Mouse (Mus musculus): Measurements from ENCODE around the gene Slc25a21. TPM values are rescaled to one million over a fixed set of nuclear protein-coding genes. Genes with fewer than 3 reads are reported as not detected.

Slc25a21 gene
- polyA plus RNA-seq, 1 experiment from 2014 or later = 40.5 TPM

GRCm38 (mm10) chr12:57016845-57017244 lies 180.4 kb downstream of the Slc25a21 start:
- WGBS = 67% methylated on average over 3 of the region's 3 CpGs
- ATAC-seq (replicated peaks; ENCODE audit: low FRiP score) = no peak
- no peak overlapping the region for H3K4me2 ChIP-seq
- no peak overlapping the region for H3K4me3 ChIP-seq (ENCODE audit: low read depth, low read length)
- H3K9ac ChIP-seq (ENCODE audit: low read depth, low read length) = no peak overlapping the region
- no peaks in the 10 kb centered on the region for H3K36me3 ChIP-seq (ENCODE audit: control insufficient read depth, insufficient read depth, low read length)
- no peak overlapping the region for H3K27ac ChIP-seq (ENCODE audit: low read depth, low read length)
- no peaks in the 10 kb centered on the region for H3K4me1 ChIP-seq (replicated peaks; ENCODE audit: control insufficient read depth, insufficient read depth, low read length)
- DNase-seq (ENCODE audit: low spot score) = no peak
- H3K9me3 ChIP-seq (ENCODE audit: control insufficient read depth, low read length) = no peaks in the 10 kb centered on the region
- no peaks in the 10 kb centered on the region for H3K27me3 ChIP-seq (replicated peaks; ENCODE audit: control insufficient read depth, insufficient read depth, low read length)

- H3K4me2 ChIP-seq = no peak overlapping the region
- H3K4me1 ChIP-seq (replicated peaks; ENCODE audit: control insufficient read depth, insufficient read depth, low read length) = no peaks in the 10 kb centered on the region
- 78% methylated on average over 3 of the region's 3 CpGs for WGBS
- ATAC-seq (replicated peaks; ENCODE audit: low FRiP score) = no peak
- H3K9me3 ChIP-seq (ENCODE audit: control insufficient read depth, low read length) = no peaks in the 10 kb centered on the region
- no peak overlapping the region for H3K27ac ChIP-seq (ENCODE audit: low read depth, low read length)
- no peaks in the 10 kb centered on the region for H3K27me3 ChIP-seq (replicated peaks; ENCODE audit: control insufficient read depth, insufficient read depth, low read length)
- no peak overlapping the region for H3K9ac ChIP-seq (ENCODE audit: low read depth, low read length)
- DNase-seq (ENCODE audit: low spot score) = no peak
- H3K36me3 ChIP-seq (ENCODE audit: control insufficient read depth, insufficient read depth, low read length) = no peaks in the 10 kb centered on the region
- no peak overlapping the region for H3K4me3 ChIP-seq (ENCODE audit: low read depth, low read length)
Measured at GRCm38 (mm10) chr12:57016324-57016723, 180.9 kb downstream of the Slc25a21 start.

GRCm38 (mm10) chr12:57009010-57009409 lies 188.3 kb downstream of the Slc25a21 start:
- no peaks in the 10 kb centered on the region for H3K27me3 ChIP-seq (replicated peaks; ENCODE audit: control insufficient read depth, insufficient read depth, low read length)
- H3K4me1 ChIP-seq (replicated peaks; ENCODE audit: control insufficient read depth, insufficient read depth, low read length) = no peaks in the 10 kb centered on the region
- no peaks in the 10 kb centered on the region for H3K36me3 ChIP-seq (ENCODE audit: control insufficient read depth, insufficient read depth, low read length)
- no peak overlapping the region for H3K27ac ChIP-seq (ENCODE audit: low read depth, low read length)
- WGBS = 48% methylated on average over 11 of the region's 11 CpGs
- H3K4me2 ChIP-seq = no peak overlapping the region
- no peak overlapping the region for H3K9ac ChIP-seq (ENCODE audit: low read depth, low read length)
- no peaks in the 10 kb centered on the region for H3K9me3 ChIP-seq (ENCODE audit: control insufficient read depth, low read length)
- ATAC-seq (replicated peaks; ENCODE audit: low FRiP score) = no peak
- H3K4me3 ChIP-seq (ENCODE audit: low read depth, low read length) = no peak overlapping the region
- no peak for DNase-seq (ENCODE audit: low spot score)

- H3K9me3 ChIP-seq (ENCODE audit: control insufficient read depth, low read length) = no peaks in the 10 kb centered on the region
- H3K4me3 ChIP-seq (ENCODE audit: low read depth, low read length) = no peak overlapping the region
- DNase-seq (ENCODE audit: low spot score) (no peak), ATAC-seq (replicated peaks; ENCODE audit: low FRiP score) (no peak)
- no peak overlapping the region for H3K27ac ChIP-seq (ENCODE audit: low read depth, low read length)
- H3K36me3 ChIP-seq (ENCODE audit: control insufficient read depth, insufficient read depth, low read length) = no peaks in the 10 kb centered on the region
- 11% methylated on average over 5 of the region's 5 CpGs for WGBS
- H3K27me3 ChIP-seq (replicated peaks; ENCODE audit: control insufficient read depth, insufficient read depth, low read length) = no peaks in the 10 kb centered on the region; the same call in 1 of the 2 replicates
- H3K9ac ChIP-seq (ENCODE audit: low read depth, low read length) = no peak overlapping the region
- H3K4me2 ChIP-seq = no peak overlapping the region
- H3K4me1 ChIP-seq (replicated peaks; ENCODE audit: control insufficient read depth, insufficient read depth, low read length) = no peaks in the 10 kb centered on the region
Measured at GRCm38 (mm10) chr12:56986049-56986448, 211.2 kb downstream of the Slc25a21 start.

GRCm38 (mm10) chr12:56982066-56982626 lies 215.1 kb downstream of the Slc25a21 start:
- H3K27me3 ChIP-seq (replicated peaks; ENCODE audit: control insufficient read depth, insufficient read depth, low read length) = no peaks in the 10 kb centered on the region
- H3K9ac ChIP-seq (ENCODE audit: low read depth, low read length) = no peak overlapping the region
- ATAC-seq (replicated peaks; ENCODE audit: low FRiP score) (no peak), DNase-seq (ENCODE audit: low spot score) (no peak)
- 77% methylated on average over 18 of the region's 18 CpGs for WGBS
- no peaks in the 10 kb centered on the region for H3K36me3 ChIP-seq (ENCODE audit: control insufficient read depth, insufficient read depth, low read length)
- H3K4me2 ChIP-seq = no peak overlapping the region
- H3K9me3 ChIP-seq (ENCODE audit: control insufficient read depth, low read length) = no peaks in the 10 kb centered on the region
- H3K27ac ChIP-seq (ENCODE audit: low read depth, low read length) = no peak overlapping the region
- H3K4me3 ChIP-seq (ENCODE audit: low read depth, low read length) = no peak overlapping the region
- no peaks in the 10 kb centered on the region for H3K4me1 ChIP-seq (replicated peaks; ENCODE audit: control insufficient read depth, insufficient read depth, low read length)

GRCm38 (mm10) chr12:56975256-56975655 lies 222.0 kb downstream of the Slc25a21 start:
- no peak overlapping the region for H3K4me2 ChIP-seq
- WGBS = 89% methylated on average over 6 of the region's 6 CpGs
- no peak overlapping the region for H3K27ac ChIP-seq (ENCODE audit: low read depth, low read length)
- H3K36me3 ChIP-seq (ENCODE audit: control insufficient read depth, insufficient read depth, low read length) = no peaks in the 10 kb centered on the region
- no peaks in the 10 kb centered on the region for H3K4me1 ChIP-seq (replicated peaks; ENCODE audit: control insufficient read depth, insufficient read depth, low read length)
- H3K9ac ChIP-seq (ENCODE audit: low read depth, low read length) = no peak overlapping the region
- no peaks in the 10 kb centered on the region for H3K9me3 ChIP-seq (ENCODE audit: control insufficient read depth, low read length)
- H3K4me3 ChIP-seq (ENCODE audit: low read depth, low read length) = no peak overlapping the region
- DNase-seq (ENCODE audit: low spot score) (no peak), ATAC-seq (replicated peaks; ENCODE audit: low FRiP score) (no peak)
- no peaks in the 10 kb centered on the region for H3K27me3 ChIP-seq (replicated peaks; ENCODE audit: control insufficient read depth, insufficient read depth, low read length)

GRCm38 (mm10) chr12:56963236-56963635 lies 234.0 kb downstream of the Slc25a21 start:
- H3K4me3 ChIP-seq (ENCODE audit: low read depth, low read length) = no peak overlapping the region
- no peaks in the 10 kb centered on the region for H3K36me3 ChIP-seq (ENCODE audit: control insufficient read depth, insufficient read depth, low read length)
- ATAC-seq (replicated peaks; ENCODE audit: low FRiP score) (no peak), DNase-seq (ENCODE audit: low spot score) (no peak)
- no peaks in the 10 kb centered on the region for H3K27me3 ChIP-seq (replicated peaks; ENCODE audit: control insufficient read depth, insufficient read depth, low read length)
- no peak overlapping the region for H3K4me2 ChIP-seq
- H3K4me1 ChIP-seq (replicated peaks; ENCODE audit: control insufficient read depth, insufficient read depth, low read length) = no peaks in the 10 kb centered on the region
- H3K9ac ChIP-seq (ENCODE audit: low read depth, low read length) = no peak overlapping the region
- H3K27ac ChIP-seq (ENCODE audit: low read depth, low read length) = no peak overlapping the region
- WGBS = 60% methylated on average over 4 of the region's 4 CpGs
- H3K9me3 ChIP-seq (ENCODE audit: control insufficient read depth, low read length) = no peaks in the 10 kb centered on the region

- no peaks in the 10 kb centered on the region for H3K4me1 ChIP-seq (replicated peaks; ENCODE audit: control insufficient read depth, insufficient read depth, low read length)
- H3K4me3 ChIP-seq (ENCODE audit: low read depth, low read length) = no peak overlapping the region
- no peak overlapping the region for H3K27ac ChIP-seq (ENCODE audit: low read depth, low read length)
- DNase-seq (ENCODE audit: low spot score) (no peak), ATAC-seq (replicated peaks; ENCODE audit: low FRiP score) (no peak)
- H3K36me3 ChIP-seq (ENCODE audit: control insufficient read depth, insufficient read depth, low read length) = no peaks in the 10 kb centered on the region
- WGBS = 50% methylated on average over 9 of the region's 9 CpGs
- H3K4me2 ChIP-seq = no peak overlapping the region
- H3K27me3 ChIP-seq (replicated peaks; ENCODE audit: control insufficient read depth, insufficient read depth, low read length) = no peaks in the 10 kb centered on the region
- H3K9me3 ChIP-seq (ENCODE audit: control insufficient read depth, low read length) = no peaks in the 10 kb centered on the region
- H3K9ac ChIP-seq (ENCODE audit: low read depth, low read length) = no peak overlapping the region
Measured at GRCm38 (mm10) chr12:56959230-56960051, 237.8 kb downstream of the Slc25a21 start.

GRCm38 (mm10) chr12:56958244-56958643 lies 239.0 kb downstream of the Slc25a21 start:
- DNase-seq (ENCODE audit: low spot score) (no peak), ATAC-seq (replicated peaks; ENCODE audit: low FRiP score) (no peak)
- no peak overlapping the region for H3K4me3 ChIP-seq (ENCODE audit: low read depth, low read length)
- H3K27me3 ChIP-seq (replicated peaks; ENCODE audit: control insufficient read depth, insufficient read depth, low read length) = no peaks in the 10 kb centered on the region
- no peaks in the 10 kb centered on the region for H3K4me1 ChIP-seq (replicated peaks; ENCODE audit: control insufficient read depth, insufficient read depth, low read length)
- 59% methylated on average over 11 of the region's 11 CpGs for WGBS
- H3K4me2 ChIP-seq = no peak overlapping the region
- H3K9ac ChIP-seq (ENCODE audit: low read depth, low read length) = no peak overlapping the region
- no peak overlapping the region for H3K27ac ChIP-seq (ENCODE audit: low read depth, low read length)
- H3K9me3 ChIP-seq (ENCODE audit: control insufficient read depth, low read length) = no peaks in the 10 kb centered on the region
- H3K36me3 ChIP-seq (ENCODE audit: control insufficient read depth, insufficient read depth, low read length) = no peaks in the 10 kb centered on the region

Data from liver, embryonic 11.5 days (tissue).